Mouse (Mus musculus) monocyte, adult 5-6 weeks (primary cell): Measurements from ENCODE around the gene Six6. TPM values are rescaled to one million over a fixed set of nuclear protein-coding genes. Genes with fewer than 3 reads are reported as not detected.

ENCODE experiments used
- ATAC-seq: fragments of 153-309, 156-312 bp; replicated peaks from 2 replicates; pipeline ENCODE4 v1.8.0; 2017; ENCODE audit warnings: mild to moderate bottlenecking; ENCODE audit not compliant: low TSS enrichment, insufficient number of reproducible peaks, severe bottlenecking, poor library complexity, low FRiP score
- total RNA-seq: library from RNA; stranded (forward); fragments of 200-1000, 200-491, 200-594 nt; gene quantifications from 3 replicates; pipeline ENCODE4 v1.2.3, GENCODE M21; 2017

The Six6 gene
- not detected in 3 replicates for total RNA-seq

DNA sequence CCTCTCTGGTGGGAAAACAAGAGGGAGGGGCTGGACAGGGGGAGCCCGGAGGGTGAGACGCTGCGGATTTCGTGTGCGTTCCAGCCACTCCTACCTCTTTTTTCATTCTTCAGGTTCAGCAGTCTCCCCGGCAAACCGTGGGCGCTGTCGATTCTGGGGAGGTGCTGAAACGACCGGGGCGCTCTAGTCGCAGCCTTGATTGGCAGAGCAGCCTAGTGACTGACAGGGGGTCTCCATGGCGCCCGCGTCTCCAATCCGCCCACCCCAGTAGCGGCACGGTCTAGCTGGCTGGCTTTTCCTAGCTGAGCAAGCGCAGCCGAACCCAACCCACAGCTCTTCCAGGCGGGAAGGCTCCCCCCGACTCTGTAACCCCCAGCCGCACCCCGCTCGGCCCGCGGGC is at the start of gene Six6:
Six6 (plus strand) TSS at position 277 of the 400 bp plus-strand sequence.
- ATAC-seq, result no peak

- ATAC-seq, result no peak
Measured at GRCm38 (mm10) chr12:72917159-72917993, 22.3 kb upstream of the Six6 start.

DNA sequence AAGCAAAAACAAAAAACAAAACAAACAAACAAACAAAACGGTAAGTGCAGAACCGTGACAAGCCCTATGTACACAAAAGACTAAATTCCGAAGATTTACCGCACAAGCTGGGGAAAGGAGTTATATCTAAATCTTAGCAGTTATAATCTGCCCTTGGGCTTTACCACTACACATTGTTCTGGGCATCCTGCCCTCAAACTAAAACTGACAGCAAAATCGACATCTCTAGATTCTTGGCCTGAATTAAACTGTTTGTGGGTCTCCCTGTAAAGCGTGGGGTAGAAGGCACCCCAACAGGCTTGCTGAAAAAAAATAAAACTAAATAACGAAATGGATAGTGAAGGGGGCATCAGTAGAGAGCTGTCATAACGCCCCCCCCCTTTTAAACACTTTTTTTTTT is 2.9 kb upstream of the Six6 start:
- ATAC-seq, result no peak

DNA sequence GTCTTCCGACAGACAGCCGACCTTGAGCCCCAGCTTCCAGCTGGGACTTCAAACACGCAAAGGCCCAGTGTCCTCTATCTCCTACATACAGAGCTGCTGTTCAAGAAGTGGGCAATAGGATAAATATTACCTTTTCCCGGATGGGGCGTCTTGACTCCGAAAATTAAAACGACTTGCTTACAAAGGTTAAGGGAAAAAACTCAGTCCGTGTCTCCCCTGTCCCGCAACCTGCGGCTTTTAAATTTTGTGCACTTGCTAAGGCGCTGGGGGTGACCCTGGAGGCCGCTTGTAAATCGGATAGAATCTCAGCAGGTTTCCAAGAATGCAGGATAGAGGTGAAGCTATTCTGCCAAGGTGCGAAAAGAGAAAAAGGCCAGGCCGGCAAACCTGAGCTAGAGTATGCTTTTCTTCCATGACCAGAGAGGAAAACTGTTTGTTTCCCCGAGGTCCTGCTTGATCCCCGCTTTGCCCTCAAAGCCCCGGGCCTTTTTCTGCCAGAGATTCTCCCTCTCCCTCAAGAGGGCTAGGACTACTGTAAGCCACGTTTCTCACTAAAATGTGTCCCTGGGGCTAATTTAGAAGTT is 2.1 kb upstream of the Six6 start:
- no peak for ATAC-seq

DNA sequence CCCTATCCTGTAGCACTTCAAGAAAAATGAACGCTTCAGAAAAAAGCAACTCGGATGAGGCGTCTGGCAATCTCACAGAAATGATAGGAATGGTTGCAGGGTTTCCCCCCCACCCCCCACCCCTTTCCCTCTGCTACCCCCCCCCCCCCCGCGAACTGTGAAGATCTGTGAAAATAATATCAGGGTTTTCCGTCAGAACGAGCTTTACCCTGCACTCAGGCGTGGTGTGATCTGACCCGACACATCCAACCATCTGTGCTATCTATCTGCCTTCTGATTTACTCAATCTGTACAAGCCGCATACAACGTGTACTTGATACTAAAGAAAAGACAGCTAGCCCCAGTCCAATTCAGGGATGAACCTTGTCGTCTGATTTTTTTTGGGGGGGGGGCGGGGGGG is 1.5 kb upstream of the Six6 start:
- no peak for ATAC-seq

GRCm38 (mm10) chr12:72938600-72939490 is 847 bp upstream of the Six6 start:
- ATAC-seq, result no peak

GRCm38 (mm10) chr12:72940071-72940821 is 554 bp downstream of the Six6 start, which contains the start of gene 4930447C04Rik:
TSS of gene 4930447C04Rik (minus strand) at chr12:72940774.
- ATAC-seq, result no peak

GRCm38 (mm10) chr12:72940822-72941397 is 1.2 kb downstream of the Six6 start:
- no peak for ATAC-seq

DNA sequence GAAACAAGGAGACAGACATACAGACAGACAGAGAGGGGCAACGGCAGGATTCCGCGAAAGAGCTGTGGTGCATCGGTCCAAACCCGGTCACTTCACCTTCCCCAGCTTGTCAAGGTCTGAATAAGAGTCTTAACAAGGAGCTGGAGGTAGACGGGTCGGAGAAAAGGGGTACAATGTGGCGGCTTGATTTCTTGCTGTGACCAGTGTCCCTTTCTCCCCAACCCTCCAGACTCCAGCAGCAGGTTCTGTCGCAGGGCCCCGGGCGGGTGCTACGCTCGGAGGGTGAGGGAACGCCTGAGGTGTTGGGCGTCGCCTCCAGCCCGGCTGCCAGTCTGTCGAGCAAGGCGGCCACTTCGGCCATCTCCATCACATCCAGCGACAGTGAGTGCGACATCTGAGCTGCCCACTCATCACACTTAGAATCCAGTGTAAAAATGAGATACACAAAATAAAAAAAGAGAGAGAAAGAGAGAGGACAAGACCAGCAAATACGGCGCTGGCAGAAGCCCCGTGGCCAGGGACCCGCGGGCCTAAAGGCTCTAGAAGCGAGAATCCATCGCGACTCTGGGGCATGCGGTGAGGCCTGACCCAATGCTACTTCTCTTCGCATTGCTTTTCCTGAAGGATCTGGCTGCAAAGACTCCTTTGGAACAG is 1.8 kb downstream of the Six6 start:
- ATAC-seq, result no peak

DNA sequence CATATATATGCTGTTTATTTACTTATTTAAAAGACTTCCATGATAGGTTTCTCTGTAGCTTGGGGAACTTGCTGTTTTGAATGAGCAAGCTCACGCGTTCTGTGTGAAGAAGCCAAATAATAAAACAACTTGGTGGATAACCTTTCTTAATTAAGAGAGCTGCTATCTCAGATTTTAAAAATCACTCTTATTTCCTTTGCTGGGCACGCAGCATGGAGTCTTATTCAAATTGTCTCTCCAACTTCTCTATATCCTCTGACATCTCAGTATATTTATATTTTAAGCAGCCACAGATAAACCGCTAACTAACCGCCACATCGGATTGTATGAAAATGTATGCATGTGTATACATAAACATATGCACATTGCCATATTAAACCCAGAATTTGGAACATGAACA is 2.5 kb downstream of the Six6 start:
- ATAC-seq, result no peak

DNA sequence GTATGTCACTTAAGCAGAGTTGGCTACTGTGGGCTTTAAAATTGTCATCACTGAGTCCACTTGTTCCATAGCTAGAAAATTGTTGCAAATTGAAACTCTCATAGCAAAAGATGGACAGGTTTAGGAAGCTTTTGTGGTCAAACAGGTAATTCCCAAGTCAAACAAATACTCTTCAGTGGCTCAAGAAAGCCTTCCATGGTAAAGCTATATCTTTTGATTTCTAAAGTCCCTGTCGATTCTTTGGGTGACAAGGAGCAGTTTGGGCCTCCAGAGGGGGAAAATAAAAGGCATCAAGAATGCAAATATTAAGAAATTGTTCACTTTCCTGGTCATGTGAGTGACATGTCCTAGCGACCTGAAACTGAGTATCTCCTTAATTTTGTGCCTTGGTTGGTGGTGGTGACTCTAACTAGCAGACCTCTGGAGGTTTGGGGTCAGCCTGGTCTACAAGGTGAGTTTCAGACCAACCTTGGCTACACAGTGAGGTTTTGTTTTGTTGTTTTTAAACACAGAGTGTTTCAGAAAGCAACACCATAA is 4.0 kb downstream of the Six6 start:
- ATAC-seq, result no peak

DNA sequence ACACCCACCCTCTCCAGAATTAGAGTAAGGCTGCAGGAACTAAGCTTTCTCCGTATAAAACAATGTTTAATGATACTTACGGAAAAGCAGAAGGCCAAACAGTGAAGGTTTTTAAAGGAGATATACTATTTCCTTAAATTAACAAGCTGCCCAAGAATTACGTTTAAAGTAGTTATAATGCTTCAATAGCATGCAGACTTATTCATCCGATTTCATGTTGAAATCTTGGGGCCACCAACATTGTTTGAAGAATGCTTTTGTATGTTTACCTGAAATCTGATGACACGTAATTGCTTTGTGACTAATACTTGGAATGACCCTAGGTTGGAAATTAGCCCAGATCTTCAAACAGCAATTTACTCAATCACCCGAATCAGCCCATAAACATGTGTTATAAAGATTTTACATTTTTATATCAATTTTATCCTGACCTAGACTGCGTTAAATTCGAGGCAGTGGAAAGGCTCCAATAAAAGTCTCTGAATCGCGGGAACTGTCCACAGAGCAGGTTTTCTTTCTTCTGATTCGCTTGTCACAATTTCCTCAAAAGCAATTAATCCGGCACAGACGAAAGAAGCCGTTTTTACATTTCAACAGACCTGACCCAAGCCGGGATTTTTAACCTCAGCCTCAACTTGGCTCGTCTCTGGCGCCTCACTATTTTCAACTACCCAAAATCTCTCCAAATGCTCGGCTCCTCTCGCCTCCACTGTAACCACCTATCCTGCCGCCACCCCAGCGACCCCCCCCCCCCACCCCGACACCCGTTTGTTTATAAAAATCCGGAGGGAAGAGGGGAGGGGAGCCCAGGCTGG is 4.9 kb downstream of the Six6 start:
- no peak for ATAC-seq

- no peak for ATAC-seq
Measured at GRCm38 (mm10) chr12:72945301-72946063, 5.8 kb downstream of the Six6 start.

DNA sequence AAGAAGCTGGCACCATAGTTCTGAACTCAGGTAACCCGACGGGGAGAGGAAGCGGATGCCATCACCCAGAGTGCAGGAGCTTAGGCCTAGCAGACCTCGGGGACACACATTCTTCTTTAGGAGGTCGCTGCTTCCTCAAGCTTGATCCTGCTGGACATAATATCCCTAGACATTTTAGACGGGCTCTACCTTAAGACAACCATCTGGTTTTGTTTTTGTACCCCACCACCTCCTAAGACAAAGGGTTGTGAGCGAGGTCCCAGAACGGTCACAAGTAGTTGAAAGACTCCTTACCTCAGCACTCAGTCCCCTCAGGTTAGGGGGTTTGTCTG is 6.3 kb downstream of the Six6 start:
- ATAC-seq, result no peak

DNA sequence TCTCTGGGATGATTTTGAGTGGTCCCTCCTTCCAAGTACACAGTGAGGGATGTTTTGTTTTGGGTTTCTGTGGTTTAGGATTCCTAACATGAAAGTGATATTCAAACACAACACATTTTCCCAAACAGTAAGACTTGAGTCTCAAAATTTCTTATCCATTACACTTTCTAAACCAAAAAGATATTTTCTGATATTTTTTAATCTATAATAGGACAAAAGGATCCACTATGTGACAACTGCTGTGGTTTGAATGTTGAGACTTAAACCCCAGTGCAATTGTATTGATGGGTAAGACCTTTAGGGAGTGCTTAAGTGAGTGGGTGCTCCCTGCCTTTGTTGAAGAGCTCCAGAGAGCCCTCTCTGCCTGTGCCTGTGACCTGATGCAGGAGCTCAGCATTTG is 7.1 kb downstream of the Six6 start:
- ATAC-seq, result no peak

- ATAC-seq, result no peak
Measured at GRCm38 (mm10) chr12:72947335-72947734, 7.6 kb downstream of the Six6 start.
